Mouse (Mus musculus): ENCODE measurements at regions not wholly inside any gene's neighbourhood (a gene's known extent, or its start where the extent isn't known, plus 50 kb on each side); places are given as distances from the start of the nearest gene placed in this dataset.

- no peak for TF ChIP-seq CTCF (IDR thresholded peaks at IDR 0.05)
- intact Hi-C loops (cut with DNase I), result no loop called here
- Histone ChIP-seq H3K27ac (no peak overlapping the region), H3K4me3 (no peak overlapping the region)
- DNase-seq (ENCODE audit: extremely low spot score in 1 of 2, low spot score in 2 of 2), result no peak
Measured at GRCm38 (mm10) chr13:113439516-113439915, 146.6 kb downstream of the BC067074 start.

- no peak overlapping the region for H3K27ac ChIP-seq
- DNase-seq (ENCODE audit: extremely low spot score in 1 of 2, low spot score in 2 of 2), result no peak
- intact Hi-C loops (cut with DNase I), result no loop called here
- no peak for TF ChIP-seq CTCF (IDR thresholded peaks at IDR 0.05)
- no peak overlapping the region for H3K4me3 ChIP-seq
Measured at GRCm38 (mm10) chr13:113438872-113439271, 145.9 kb downstream of the BC067074 start.

- TF ChIP-seq CTCF (IDR thresholded peaks at IDR 0.05), result no peak
- Histone ChIP-seq H3K4me3 (no peak overlapping the region), H3K27ac (no peak overlapping the region)
- intact Hi-C loops (cut with DNase I), result no loop called here
- no peak for DNase-seq (ENCODE audit: extremely low spot score in 1 of 2, low spot score in 2 of 2)
Measured at GRCm38 (mm10) chr13:113436288-113436687, 143.3 kb downstream of the BC067074 start.

GRCm38 (mm10) chr13:113435117-113435516 is 142.2 kb downstream of the BC067074 start:
- Histone ChIP-seq H3K4me3 (no peak overlapping the region), H3K27ac (no peak overlapping the region)
- no peak for TF ChIP-seq CTCF (IDR thresholded peaks at IDR 0.05)
- DNase-seq (ENCODE audit: extremely low spot score in 1 of 2, low spot score in 2 of 2), result no peak
- intact Hi-C loops (cut with DNase I), result no loop called here

GRCm38 (mm10) chr13:113433456-113433855 is 140.5 kb downstream of the BC067074 start:
- no peak for TF ChIP-seq CTCF (IDR thresholded peaks at IDR 0.05)
- Histone ChIP-seq H3K4me3 (no peak overlapping the region), H3K27ac (no peak overlapping the region)
- intact Hi-C loops (cut with DNase I), result no loop called here
- DNase-seq (ENCODE audit: extremely low spot score in 1 of 2, low spot score in 2 of 2), result no peak

GRCm38 (mm10) chr13:113429615-113430014 is 136.7 kb downstream of the BC067074 start:
- no peak overlapping the region for H3K27ac ChIP-seq
- H3K4me3 ChIP-seq, result no peak overlapping the region
- intact Hi-C loops (cut with DNase I), result no loop called here
- no peak for DNase-seq (ENCODE audit: extremely low spot score in 1 of 2, low spot score in 2 of 2)
- TF ChIP-seq CTCF (IDR thresholded peaks at IDR 0.05), result peak; percentile 78

Data from left cerebral cortex, adult 2 months (tissue).